Mouse (Mus musculus) layer of hippocampus, adult 9-10 months (tissue): ENCODE measurements at regions not wholly inside any gene's neighbourhood (a gene's known extent, or its start where the extent isn't known, plus 50 kb on each side); places are given as distances from the start of the nearest gene placed in this dataset.

Experiments used
- DNase-seq: peaks from one replicate; pipeline ENCODE4 v3.0.0; 2022; ENCODE audit warnings: low spot score

GRCm38 (mm10) chr3:78412669-78413419 lies 873.5 kb downstream of the Rapgef2 start:
- no peak for DNase-seq

DNA sequence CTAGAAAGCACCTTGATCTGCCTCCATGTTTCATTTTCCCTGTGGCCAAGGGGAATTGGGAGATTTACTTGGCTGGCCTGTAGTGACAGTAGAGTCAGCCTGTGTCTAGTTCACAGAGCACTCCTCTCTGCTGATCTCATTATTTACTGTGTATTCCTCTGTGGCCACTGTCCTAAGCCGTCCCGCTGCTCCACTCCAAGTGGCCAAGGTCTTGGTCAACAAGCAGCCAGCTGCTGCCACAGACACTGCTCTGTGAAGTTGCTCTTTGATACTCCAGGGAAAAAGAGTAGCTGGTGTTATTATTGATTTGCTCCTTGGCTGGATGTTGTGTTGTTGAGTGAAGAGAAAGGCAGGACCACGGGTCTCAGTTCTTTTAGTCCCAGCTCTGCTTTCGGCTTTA lies 874.9 kb downstream of the Rapgef2 start:
- DNase-seq, result no peak

GRCm38 (mm10) chr3:78409237-78409636 lies 877.1 kb downstream of the Rapgef2 start:
- no peak for DNase-seq

- no peak for DNase-seq
These were observed 880.4 kb downstream of the Rapgef2 start for GRCm38 (mm10) chr3:78405760-78406467.

DNA sequence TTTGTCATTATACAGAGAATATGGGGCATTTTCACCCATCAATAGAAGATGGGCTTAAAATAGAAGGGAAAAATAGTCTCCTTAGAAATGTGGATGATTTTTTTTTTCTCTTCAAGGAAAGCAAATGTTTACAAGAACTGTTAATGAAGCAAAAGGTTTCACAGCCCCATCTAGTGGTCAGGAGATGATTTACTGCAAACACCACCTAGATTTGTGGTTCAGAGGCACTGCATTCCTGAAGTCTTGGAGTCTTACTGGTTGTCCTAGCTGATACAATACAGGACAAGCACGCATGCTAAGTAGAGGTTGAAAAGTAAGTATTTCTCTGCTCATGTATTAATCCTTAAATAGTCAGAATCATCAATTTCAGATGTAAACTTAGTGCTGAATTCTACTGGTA lies 927.9 kb downstream of the Rapgef2 start:
- DNase-seq, result peak; percentile 30

DNA sequence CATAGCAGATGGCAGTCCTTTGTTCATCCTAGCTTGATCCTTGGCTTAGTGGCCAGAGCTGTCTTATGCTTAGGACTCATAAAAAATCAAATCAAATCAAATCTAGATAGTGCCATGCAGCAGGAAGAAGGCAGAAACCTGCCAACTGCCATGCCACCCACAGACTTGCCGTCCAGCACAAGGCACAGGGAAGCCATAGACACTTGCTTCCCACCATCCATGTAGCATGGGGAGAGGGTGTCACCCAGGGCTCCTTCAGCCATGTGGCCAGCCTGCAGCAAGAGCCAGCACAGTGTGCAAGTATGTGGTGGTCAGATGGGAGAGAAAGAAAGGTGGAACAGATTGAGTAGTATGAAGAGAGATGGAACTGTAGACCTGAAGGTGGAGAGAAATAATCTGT lies 946.4 kb downstream of the Rapgef2 start:
- DNase-seq, result no peak

DNA sequence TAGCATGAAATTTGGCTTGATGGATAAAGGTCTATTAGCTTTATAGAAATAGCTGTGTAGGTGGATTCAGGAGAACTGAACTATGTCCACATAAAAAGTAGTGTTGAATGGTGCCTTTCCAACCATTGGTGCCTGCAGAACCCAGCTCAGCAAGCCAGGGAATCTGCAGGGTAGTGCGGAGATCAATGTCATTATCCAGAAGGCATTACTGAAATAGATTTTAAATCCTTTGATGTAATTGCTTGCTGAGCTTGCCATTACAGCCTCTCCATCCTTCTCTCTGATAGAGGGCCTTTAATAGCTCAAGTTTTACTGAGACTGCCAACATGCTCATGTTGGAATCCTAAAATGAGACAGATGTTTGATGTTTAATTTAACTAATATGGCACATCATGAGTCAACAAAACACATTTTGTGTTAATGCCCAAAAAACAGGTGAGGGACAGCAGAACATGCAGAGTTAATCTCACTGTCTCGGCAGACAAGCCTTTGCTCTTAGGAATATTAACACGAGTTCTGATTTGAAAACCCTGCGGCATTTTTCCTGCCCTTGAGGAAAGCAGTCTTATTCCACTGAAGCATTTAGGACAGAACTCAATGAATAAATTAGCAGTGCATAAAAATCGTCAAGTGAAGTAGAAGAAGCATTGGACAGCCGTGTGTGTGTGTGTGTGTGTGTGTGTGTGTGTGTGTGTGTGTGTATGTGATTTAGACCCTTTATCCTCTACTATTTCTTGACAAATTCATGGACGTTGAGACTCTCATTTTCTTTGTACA lies 974.5 kb downstream of the Rapgef2 start:
- no peak for DNase-seq

DNA sequence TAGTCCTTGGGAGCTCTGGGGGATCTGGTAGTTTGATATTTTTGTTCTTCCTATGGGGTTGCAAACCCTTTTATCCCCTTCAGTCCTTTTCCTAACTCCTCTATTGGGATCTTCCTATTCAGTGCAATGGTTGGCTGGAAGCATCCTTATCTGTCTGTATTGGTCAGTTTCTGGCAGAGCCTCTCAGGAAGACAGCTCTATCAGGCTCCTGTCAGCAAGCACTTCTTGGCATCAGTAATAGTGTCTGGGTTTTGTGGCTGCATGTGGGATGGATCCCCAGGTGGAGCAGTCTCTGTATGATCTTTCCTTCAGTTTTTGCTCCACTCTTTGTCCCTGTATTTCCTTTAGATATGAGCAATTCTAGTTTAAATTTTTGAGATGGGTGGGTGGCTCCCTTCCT lies 985.8 kb downstream of the Rapgef2 start:
- DNase-seq, result no peak

DNA sequence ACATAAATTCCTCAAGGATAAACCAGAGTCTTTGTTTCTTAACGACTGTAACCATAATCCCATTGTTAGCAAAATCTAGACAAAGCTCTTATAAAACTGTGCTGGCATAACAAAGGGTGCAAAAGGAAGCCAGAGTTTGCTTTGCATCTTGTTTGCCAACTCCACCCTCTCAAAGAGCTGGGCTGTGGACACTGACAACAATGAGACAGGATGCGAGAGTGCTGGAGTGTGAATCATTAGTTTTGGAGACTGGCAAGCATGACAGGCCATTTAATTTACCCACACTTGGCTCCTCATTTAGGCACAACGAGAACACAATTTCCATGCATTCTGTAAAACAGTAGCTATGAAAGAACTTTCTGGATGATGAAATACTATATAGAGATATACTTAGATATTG lies 994.4 kb downstream of the Rapgef2 start:
- no peak for DNase-seq

- no peak for DNase-seq
These were observed 1002.2 kb downstream of the Rapgef2 start for GRCm38 (mm10) chr3:78284071-78284470.

DNA sequence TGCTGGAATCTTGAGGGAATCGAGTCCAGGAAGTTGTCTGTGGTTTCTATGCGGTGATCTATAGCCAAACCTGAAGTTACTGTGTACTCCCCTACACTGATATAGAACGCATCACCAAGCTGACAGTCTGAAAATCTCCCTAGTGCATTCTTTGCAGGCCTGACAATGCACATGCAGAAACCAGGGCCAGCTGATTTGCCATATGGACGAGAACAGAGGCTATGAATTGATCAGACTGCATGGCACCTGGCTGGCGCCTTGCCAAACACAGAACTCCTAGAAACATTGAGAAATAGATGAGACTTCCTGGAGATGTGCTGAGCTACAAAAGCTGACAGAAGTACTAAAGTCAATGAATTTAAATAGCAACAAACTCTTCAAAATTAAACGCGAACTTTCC lies 1049.4 kb downstream of the Rapgef2 start:
- no peak for DNase-seq

DNA sequence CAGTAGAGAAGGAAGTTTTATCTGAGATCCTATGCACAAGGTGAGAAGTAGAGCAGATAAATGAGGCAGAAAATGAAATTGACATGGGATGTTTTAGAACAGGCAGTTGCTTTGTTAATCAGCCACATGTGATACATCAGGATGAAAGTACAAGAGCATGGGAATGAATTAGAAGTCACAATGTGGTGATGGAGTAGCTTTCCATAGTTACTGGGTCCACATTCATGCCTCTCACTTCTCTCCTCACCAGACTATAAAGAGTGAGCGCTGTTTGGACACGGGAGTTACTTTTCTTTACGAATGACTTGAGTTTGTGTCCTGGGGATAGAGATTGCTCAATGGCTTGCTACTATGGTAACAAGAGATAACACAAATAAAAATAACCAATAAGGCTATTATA lies 1076.6 kb downstream of the Rapgef2 start:
- no peak for DNase-seq

- DNase-seq, result no peak
These were observed 1123.7 kb downstream of the Rapgef2 start for GRCm38 (mm10) chr3:78162601-78163000.

GRCm38 (mm10) chr3:78158450-78158849 lies 1127.9 kb downstream of the Rapgef2 start:
- peak; percentile 36 for DNase-seq
